Mouse (Mus musculus) cerebellum, adult 2 months (tissue): ENCODE data around the gene Lamc3.

ENCODE experiments used
- CTCF ChIP-seq: fragments of 200-500 bp; IDR thresholded peaks from 2 replicates; pipeline ENCODE4 v1.5.1; 2011; ENCODE audit warnings: low read depth, mild to moderate bottlenecking, control low read depth, low read length, moderate library complexity, borderline replicate concordance; ENCODE audit not compliant: insufficient read depth
- POLR2A ChIP-seq: fragments of 200-500 bp; IDR thresholded peaks from 2 replicates; pipeline ENCODE4 v1.6.1; 2011; ENCODE audit warnings: low read length, control low read depth, borderline replicate concordance; ENCODE audit not compliant: insufficient read depth

DNA sequence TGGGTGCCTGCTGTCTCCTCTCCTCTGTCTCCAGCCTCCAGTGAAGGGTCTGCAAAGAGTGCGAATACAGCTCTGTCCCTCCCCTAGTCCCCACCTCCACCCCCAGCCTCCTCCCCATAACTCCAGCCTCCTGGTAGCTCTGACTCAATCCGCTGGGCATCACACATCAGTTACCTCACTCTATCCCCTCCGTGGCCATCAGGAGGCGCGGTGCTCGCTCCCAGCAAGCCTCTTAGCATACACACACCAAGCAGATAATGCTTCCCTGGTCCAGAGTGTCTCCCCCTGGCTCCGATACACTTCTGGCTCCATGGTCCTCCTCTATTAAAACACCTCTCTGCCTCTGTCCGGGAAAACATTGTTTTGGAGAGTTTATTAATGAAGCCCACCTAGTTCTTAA is 17.5 kb downstream of the Lamc3 start:
- TF ChIP-seq CTCF, result no peak
- TF ChIP-seq POLR2A, result no peak
